In genomic region chr4:119292771-119293573, GRCm38 (mm10) we compare ENCODE assay signal across 8 mouse cellular contexts. TPM values are rescaled to one million over a fixed set of nuclear protein-coding genes. Genes with fewer than 3 reads are reported as not detected.
DNase-seq lines count a peak whose midpoint lies in the region; ATAC-seq and TF ChIP-seq lines count a peak whose summit lies in the region.

No protein-coding gene starts in this region.

- peak overlapping the region; percentile 89 for H3K27ac ChIP-seq in forebrain, embryonic 15.5 days (replicated peaks)
- H3K27ac ChIP-seq in lung, embryonic 14.5 days (ENCODE audit: low read depth), result peak overlapping the region; percentile 84
- peak overlapping the region; percentile 98 for H3K27ac ChIP-seq in neural tube, embryonic 15.5 days (replicated peaks)
- H3K27ac ChIP-seq in thymus, adult 2 months (ENCODE audit: control insufficient read depth, insufficient read depth, low read length), result peak overlapping the region; percentile 26; the same call in 1 of the 2 replicates

- peak overlapping the region; percentile 68 for H3K4me2 ChIP-seq in forebrain, embryonic 15.5 days (replicated peaks)
- H3K4me2 ChIP-seq in lung, embryonic 14.5 days, result peak overlapping the region; percentile 81
- peak overlapping the region; percentile 73 for H3K4me2 ChIP-seq in neural tube, embryonic 15.5 days

- peak; percentile 60 for DNase-seq in ES-CJ7 (ENCODE audit: low read depth, low spot score)
- DNase-seq in cerebellum, adult 11-12 months, result peak; percentile 36
- peak; percentile 41 to 65 for DNase-seq in heart, postnatal 14 days
- peak; percentile 64 to 74 for DNase-seq in kidney, postnatal 4 days
- DNase-seq in lung, embryonic 14.5 days, result peak; percentile 82
- peak; percentile 40 for DNase-seq in thymus, adult 2 months

- TF ChIP-seq POLR2A in thymus, adult 2 months (IDR thresholded peaks at IDR 0.05; ENCODE audit: control insufficient read depth, extremely low read depth, insufficient read depth, low read length, poor library complexity), result no peak

- intact Hi-C loops in heart, postnatal 14 days (cut with DNase I), result loop anchor here (2.0 to 10.0 kb wide), 2 partner anchors 16 to 242 kb away; partner anchors contain the start of genes Foxj3 and Frg2f1

- H3K27me3 ChIP-seq in forebrain, embryonic 15.5 days, result no peaks in the 10 kb centered on the region
- no peaks in the 10 kb centered on the region for H3K27me3 ChIP-seq in lung, embryonic 14.5 days (ENCODE audit: insufficient read depth, low read length)
- no peaks in the 10 kb centered on the region for H3K27me3 ChIP-seq in neural tube, embryonic 15.5 days (replicated peaks)
- no peaks in the 10 kb centered on the region for H3K27me3 ChIP-seq in thymus, adult 2 months (ENCODE audit: control insufficient read depth, insufficient read depth, low read length)

- TF ChIP-seq CTCF in lung, embryonic 14.5 days (IDR thresholded peaks at IDR 0.05; ENCODE audit: low read depth), result no peak
- no peak for TF ChIP-seq CTCF in thymus, adult 2 months (IDR thresholded peaks at IDR 0.05; ENCODE audit: borderline replicate concordance, control insufficient read depth, extremely low read depth, insufficient read depth, low read length, poor library complexity)

- H3K4me1 ChIP-seq in forebrain, embryonic 15.5 days, result peaks cover 44% of the 10 kb centered on the region
- no peaks in the 10 kb centered on the region; the same call in 1 of the 2 replicates for H3K4me1 ChIP-seq in lung, embryonic 14.5 days (ENCODE audit: insufficient read depth)
- H3K4me1 ChIP-seq in neural tube, embryonic 15.5 days, result peaks cover 39% of the 10 kb centered on the region
- peaks cover 5% of the 10 kb centered on the region for H3K4me1 ChIP-seq in thymus, adult 2 months (replicated peaks; ENCODE audit: control insufficient read depth, insufficient read depth, low read length)

- H3K9me3 ChIP-seq in forebrain, embryonic 15.5 days, result no peaks in the 10 kb centered on the region
- H3K9me3 ChIP-seq in lung, embryonic 14.5 days (ENCODE audit: low read depth, low read length), result no peaks in the 10 kb centered on the region
- no peaks in the 10 kb centered on the region for H3K9me3 ChIP-seq in neural tube, embryonic 15.5 days (replicated peaks)

- peaks cover 13% of the 10 kb centered on the region for H3K36me3 ChIP-seq in forebrain, embryonic 15.5 days
- H3K36me3 ChIP-seq in lung, embryonic 14.5 days (ENCODE audit: insufficient read depth), result peaks cover 32% of the 10 kb centered on the region
- H3K36me3 ChIP-seq in neural tube, embryonic 15.5 days, result no peaks in the 10 kb centered on the region
- H3K36me3 ChIP-seq in thymus, adult 2 months (ENCODE audit: control insufficient read depth, insufficient read depth, low read length), result peaks cover 3% of the 10 kb centered on the region

- under 1% methylated on average over 24 of the region's 24 CpGs for WGBS in forebrain, embryonic 15.5 days
- WGBS in lung, embryonic 14.5 days, result under 1% methylated on average over 24 of the region's 24 CpGs
- 1% methylated on average over 24 of the region's 24 CpGs for WGBS in neural tube, embryonic 15.5 days
- WGBS in thymus, adult 2 months, result under 1% methylated on average over 24 of the region's 24 CpGs

- peak overlapping the region; percentile 70 for H3K4me3 ChIP-seq in forebrain, embryonic 15.5 days
- H3K4me3 ChIP-seq in lung, embryonic 14.5 days (ENCODE audit: low read depth, low read length), result peak overlapping the region; percentile 94
- peak overlapping the region; percentile 87 for H3K4me3 ChIP-seq in neural tube, embryonic 15.5 days (replicated peaks)
- peak overlapping the region; percentile 91 for H3K4me3 ChIP-seq in thymus, adult 2 months (ENCODE audit: control insufficient read depth, insufficient read depth, low read length)

- 0 out of 2 replicates have a peak, but pooled peaks have one; percentile 17 for ATAC-seq in forebrain, embryonic 15.5 days (replicated peaks)
- ATAC-seq in lung, embryonic 14.5 days (ENCODE audit: insufficient read depth), result no peak
- ATAC-seq in neural tube, embryonic 15.5 days (ENCODE audit: low FRiP score), result no peak

- H3K9ac ChIP-seq in forebrain, embryonic 15.5 days (replicated peaks), result peak overlapping the region; percentile 90
- H3K9ac ChIP-seq in lung, embryonic 14.5 days, result peak overlapping the region; percentile 92
- peak overlapping the region; percentile 82 for H3K9ac ChIP-seq in neural tube, embryonic 15.5 days (replicated peaks)

RNA-seq across cellular contexts. Expression of gene Ybx1, which starts 1.4 kb away (rescaled TPM):
- polyA plus RNA-seq in forebrain, embryonic 15.5 days (2015; fragmentation: Nextera tagmentation; extraction: Ambion mirVana), result 950 and 958 TPM in 2 replicates
- total RNA-seq in heart, postnatal 14 days (2021), result 100 to 1,000 TPM; 725 to 726 TPM
- polyA plus RNA-seq in lung, embryonic 14.5 days (2014; fragmentation: Nextera tagmentation; extraction: Ambion mirVana), result 880 and 902 TPM in 2 replicates
- 815 and 871 TPM in 2 replicates for polyA plus RNA-seq in neural tube, embryonic 15.5 days (2015; fragmentation: Nextera tagmentation; extraction: Ambion mirVana)
- 156 and 199 TPM in 2 replicates for polyA plus RNA-seq in thymus, adult 2 months (2012; rRNA removed)

RNA-seq across cellular contexts. Expression of gene Ppih, which starts 27.4 kb away (rescaled TPM):
- 65.3 and 76.6 TPM in 2 replicates for polyA plus RNA-seq in forebrain, embryonic 15.5 days (2015; fragmentation: Nextera tagmentation; extraction: Ambion mirVana)
- total RNA-seq in heart, postnatal 14 days (2021), result 10 to 100 TPM; 11.0 to 11.2 TPM
- 126 and 127 TPM in 2 replicates for polyA plus RNA-seq in lung, embryonic 14.5 days (2014; fragmentation: Nextera tagmentation; extraction: Ambion mirVana)
- polyA plus RNA-seq in neural tube, embryonic 15.5 days (2015; fragmentation: Nextera tagmentation; extraction: Ambion mirVana), result 43.5 and 54.5 TPM in 2 replicates
- 21.2 and 26.6 TPM in 2 replicates for polyA plus RNA-seq in thymus, adult 2 months (2012; rRNA removed)

RNA-seq across cellular contexts. Expression of gene Cldn19, which starts 37.8 kb away (rescaled TPM):
- polyA plus RNA-seq in forebrain, embryonic 15.5 days (2015; fragmentation: Nextera tagmentation; extraction: Ambion mirVana), result 0.70 and 1.0 TPM in 2 replicates
- under 1 TPM in 1 of 2 experiments, not detected in 1; 0.36 TPM for total RNA-seq in heart, postnatal 14 days (2021)
- not detected in 2 replicates for polyA plus RNA-seq in lung, embryonic 14.5 days (2014; fragmentation: Nextera tagmentation; extraction: Ambion mirVana)
- polyA plus RNA-seq in neural tube, embryonic 15.5 days (2015; fragmentation: Nextera tagmentation; extraction: Ambion mirVana), result 0.36 and 0.81 TPM in 2 replicates
- polyA plus RNA-seq in thymus, adult 2 months (2012; rRNA removed), result 0.18 and 0.50 TPM in 2 replicates

Comparison
In these comparisons a context has a peak if more than half of its experiments do, and no peak if none do; other contexts are left out.
1. H3K27ac ChIP-seq: peak in every context shown above with its lines; median percentile 98 in neural tube, embryonic 15.5 days; 89 in forebrain, embryonic 15.5 days; 84 in lung, embryonic 14.5 days; 26 in thymus, adult 2 months.